Mouse (Mus musculus) layer of hippocampus, adult 6 months (tissue): ENCODE results near the gene Bzw2. TPM values are rescaled to one million over a fixed set of nuclear protein-coding genes. Genes with fewer than 3 reads are reported as not detected.

Experiments
- long read RNA-seq, 2 experiments: library from polyadenylated mRNA; unstranded; transcript quantifications; one replicate each; pipeline ENCODE4 v2.0.0; 2019 to 2020
- polyA plus RNA-seq: library from polyadenylated mRNA; unstranded; fragments of <200 nt; fragmentation: Nextera tagmentation; gene quantifications from 2 replicates; pipeline ENCODE4 v1.2.3, GENCODE M21; 2021

Bzw2 gene
- polyA plus RNA-seq, result 33.6 and 36.9 TPM in 2 replicates
- long read RNA-seq, experiment 1, transcript Bzw2-201 (12 exons, 1,871 nt), result major isoform, 64 of 78 reads
- long read RNA-seq, experiment 1, partial matches to known transcripts, result 12 of 78 reads
- long read RNA-seq, experiment 1, other reads (novel, unspliced or antisense), result 1 of 78 reads
- long read RNA-seq, experiment 2, transcript Bzw2-201 (12 exons, 1,871 nt), result major isoform, 158 of 180 reads
- long read RNA-seq, experiment 2, partial matches to known transcripts, result 13 of 180 reads
- long read RNA-seq, experiment 2, other reads (novel, unspliced or antisense), result 7 of 180 reads

GRCm38 (mm10) chr12:36157638-36158308, at the start of gene Bzw2:
Gene Bzw2 (minus strand): TSS chr12:36158080.

GRCm38 (mm10) chr12:36156637-36157303, 1.1 kb downstream of the Bzw2 start, which contains the start of gene Ankmy2:
Gene Ankmy2 (plus strand): TSS chr12:36157114.

GRCm38 (mm10) chr12:36042348-36042778, 115.5 kb downstream of the Bzw2 start, which contains the start of gene Tspan13:
Gene Tspan13 (minus strand): TSS chr12:36042500.

Other genes with a start within 250 kb of the Bzw2 start
- not detected in 2 replicates for gene Agr3, start 232.5 kb downstream of the Bzw2 start, polyA plus RNA-seq
- not detected in 2 replicates for gene Agr2, start 165.2 kb downstream of the Bzw2 start, polyA plus RNA-seq
- 424 and 476 TPM in 2 replicates for gene Tspan13, start 115.6 kb downstream of the Bzw2 start, polyA plus RNA-seq
- 35.1 and 35.8 TPM in 2 replicates for gene Ankmy2, start 966 bp downstream of the Bzw2 start, polyA plus RNA-seq
- gene Lrrc72, start 95.3 kb upstream of the Bzw2 start, polyA plus RNA-seq, result not detected in 2 replicates
- gene Sostdc1, start 156.1 kb upstream of the Bzw2 start, polyA plus RNA-seq, result 4.2 and 37.5 TPM in 2 replicates
- 12.2 and 13.4 TPM in 2 replicates for gene Ispd, start 223.4 kb upstream of the Bzw2 start, polyA plus RNA-seq
- 3.0 and 3.1 TPM in 2 replicates for gene D630036H23Rik, start 224.1 kb upstream of the Bzw2 start, polyA plus RNA-seq